Mouse (Mus musculus): Measurements from ENCODE around the gene Elk4. TPM values are rescaled to one million over a fixed set of nuclear protein-coding genes. Genes with fewer than 3 reads are reported as not detected.

Gene Elk4
- total RNA-seq (2021): 10 to 100 TPM; 70.3 to 82.8 TPM
- long read RNA-seq, experiment 1, full-length matches to known transcripts: 13 of 29 reads
- long read RNA-seq, experiment 1, partial matches to known transcripts: 1 of 29 reads
- long read RNA-seq, experiment 1, other reads (novel, unspliced or antisense): 15 of 29 reads
- long read RNA-seq, experiment 2, full-length matches to known transcripts: 7 of 19 reads
- long read RNA-seq, experiment 2, partial matches to known transcripts: 0 of 19 reads
- long read RNA-seq, experiment 2, other reads (novel, unspliced or antisense): 12 of 19 reads

DNA sequence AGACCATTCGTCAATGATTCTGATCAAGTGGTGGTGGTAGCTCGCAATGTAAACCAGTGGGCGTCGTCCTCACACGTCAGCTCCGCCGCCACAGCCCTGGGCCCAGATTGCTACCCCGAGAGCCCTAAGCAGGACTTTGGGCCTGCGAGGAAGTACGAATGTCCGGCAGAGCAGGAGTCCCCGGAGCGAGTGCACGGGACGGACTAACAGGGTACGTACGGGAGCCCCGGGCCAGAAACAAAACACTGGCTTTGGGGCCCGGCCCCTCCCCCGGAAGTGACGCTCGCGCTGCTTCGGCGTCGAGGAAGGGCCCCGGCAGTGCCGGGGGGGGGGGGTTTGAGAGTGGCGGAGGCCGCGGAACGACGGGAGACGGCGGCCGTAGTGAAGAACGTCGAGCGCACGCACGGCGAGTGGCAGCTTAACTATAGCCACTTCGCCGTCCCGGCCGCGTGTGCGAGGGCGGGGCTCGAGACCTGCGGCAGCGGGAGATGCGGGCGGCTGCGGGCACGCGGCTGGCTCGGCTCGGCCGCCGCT is at the start of gene Elk4:
Elk4 (plus strand) TSS at position 326 of the 534 bp plus-strand sequence.
- peak; percentile 93 for DNase-seq (ENCODE audit: low spot score)

DNA sequence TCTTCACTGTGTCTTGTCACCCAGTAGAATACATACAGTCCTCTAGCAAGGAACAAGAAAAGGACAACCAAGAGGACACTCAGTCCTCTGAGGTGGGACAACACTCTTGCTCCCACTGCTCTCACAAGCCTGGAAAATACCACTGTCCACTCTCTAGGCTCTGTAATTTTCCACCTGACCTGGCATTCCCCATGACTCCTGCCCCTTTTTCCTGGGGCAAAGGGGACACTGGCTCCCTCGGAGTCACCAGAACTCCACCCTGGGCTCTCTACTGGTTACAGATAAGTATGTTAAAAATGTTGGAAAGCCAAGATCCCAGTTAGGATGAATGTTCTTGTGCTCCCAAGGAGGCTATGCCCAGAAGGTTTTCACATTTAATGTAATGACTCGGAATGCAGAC is 46.4 kb upstream of the Elk4 start:
- no peak for DNase-seq (ENCODE audit: low spot score)

DNA sequence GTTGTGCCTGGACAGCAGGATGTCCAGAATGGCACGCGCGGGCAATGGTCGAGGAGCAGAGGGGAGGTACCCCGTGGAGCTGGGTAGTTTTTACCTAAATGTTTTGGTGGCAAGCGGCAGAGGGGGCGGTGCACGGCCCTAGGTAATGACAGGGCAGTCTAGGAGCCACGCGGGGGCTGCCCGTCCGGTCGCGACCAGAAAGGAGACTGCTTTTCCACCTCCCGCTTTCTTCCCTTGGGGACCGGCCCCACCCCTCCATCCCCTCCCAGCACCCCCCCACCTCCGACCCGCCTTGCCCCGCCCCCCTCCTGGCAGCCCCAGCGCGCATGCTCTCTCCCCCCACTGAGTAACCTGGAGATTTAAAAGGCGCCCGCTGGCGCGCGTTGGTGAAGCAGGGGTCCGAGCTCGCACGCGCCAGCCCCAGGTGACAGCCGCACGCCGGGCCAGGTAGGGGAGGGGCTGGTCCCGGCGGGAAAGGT is 44.8 kb upstream of the Elk4 start, which contains the start of gene Slc45a3:
Slc45a3 (plus strand) TSS at position 362 of the 479 bp plus-strand sequence.
- DNase-seq (ENCODE audit: low spot score): no peak

DNA sequence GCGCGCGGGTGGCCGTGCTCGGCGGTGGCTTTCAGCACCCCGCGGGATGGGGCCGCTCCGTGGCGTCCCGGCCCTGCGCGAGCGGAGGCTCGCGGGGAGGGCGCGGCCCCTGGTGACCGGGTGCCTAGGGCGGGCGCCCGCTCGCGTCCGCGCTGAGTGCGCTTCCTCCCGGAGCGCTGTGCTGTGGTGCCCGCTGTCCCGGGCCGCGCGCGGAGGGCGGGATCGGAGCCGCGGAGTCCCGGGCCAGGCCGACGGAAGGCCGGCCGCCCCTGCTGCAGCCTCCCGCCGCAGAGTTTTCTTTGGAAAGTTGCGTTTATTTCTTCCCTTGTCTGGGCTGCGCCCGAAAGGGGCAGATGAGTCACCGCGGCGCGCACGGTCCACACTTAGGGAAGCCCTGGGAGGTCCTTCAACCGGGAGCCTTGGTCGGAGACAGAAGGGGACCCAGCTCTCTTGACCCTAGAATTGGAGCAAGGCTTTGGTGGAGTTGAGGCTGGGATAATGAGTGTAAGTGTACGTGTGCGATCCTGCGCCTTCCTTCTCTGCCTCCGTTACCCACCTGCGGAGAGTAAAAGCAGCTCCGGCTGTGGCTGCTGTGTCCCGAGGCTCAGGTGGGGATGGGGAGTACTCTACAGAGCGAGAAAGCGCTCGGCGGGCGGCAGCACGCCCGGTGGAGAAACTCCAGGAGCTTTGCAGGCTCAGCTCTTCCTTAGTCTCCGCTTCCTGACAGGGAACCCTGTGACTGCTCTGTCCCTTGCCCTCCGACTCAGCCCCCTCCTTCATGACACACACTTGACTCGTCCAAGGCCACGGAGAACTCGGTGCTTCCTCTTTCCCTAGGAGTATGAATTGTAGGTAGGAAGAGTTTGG is 44.1 kb upstream of the Elk4 start:
- DNase-seq (ENCODE audit: low spot score): no peak

DNA sequence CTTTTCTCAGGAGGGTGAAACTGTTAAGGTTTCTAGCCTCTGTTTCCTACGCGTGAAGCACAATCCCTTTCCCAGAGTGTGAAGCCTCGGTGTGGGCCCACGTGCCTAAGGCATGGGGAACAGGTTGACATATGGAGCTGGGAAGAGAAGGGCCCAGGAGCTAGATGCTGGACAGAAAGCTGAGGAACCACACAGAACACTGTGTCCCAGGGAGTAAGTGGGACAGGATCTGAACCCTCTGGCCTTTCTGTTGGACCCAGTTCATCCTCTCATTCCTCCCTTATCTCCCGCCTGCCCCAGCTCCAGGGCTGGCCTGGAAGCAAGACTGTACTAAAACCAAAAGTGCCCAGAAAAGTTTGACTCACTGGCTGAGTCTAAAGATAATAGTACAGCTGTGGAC is 43.3 kb upstream of the Elk4 start:
- DNase-seq (ENCODE audit: low spot score): no peak

DNA sequence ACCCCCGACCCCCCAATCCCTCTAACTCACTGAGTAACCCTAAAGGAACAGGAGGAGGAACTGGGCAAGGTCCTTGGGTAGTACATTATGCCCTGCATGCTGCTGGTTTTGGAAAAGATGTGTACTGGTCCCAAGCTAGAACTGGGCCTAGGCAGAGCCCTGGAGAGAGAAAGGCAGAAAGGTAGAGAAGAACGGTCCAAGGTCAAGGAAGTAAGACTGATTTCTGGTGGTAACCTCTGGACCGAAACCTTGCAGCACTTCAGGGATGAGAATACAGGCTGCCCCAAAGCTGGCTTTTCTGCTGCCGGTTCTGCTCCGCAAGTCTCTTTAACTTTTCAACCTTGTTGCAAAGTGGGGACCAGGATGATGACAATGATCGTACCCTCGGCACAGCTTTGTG is 42.8 kb upstream of the Elk4 start:
- no peak for DNase-seq (ENCODE audit: low spot score)

DNA sequence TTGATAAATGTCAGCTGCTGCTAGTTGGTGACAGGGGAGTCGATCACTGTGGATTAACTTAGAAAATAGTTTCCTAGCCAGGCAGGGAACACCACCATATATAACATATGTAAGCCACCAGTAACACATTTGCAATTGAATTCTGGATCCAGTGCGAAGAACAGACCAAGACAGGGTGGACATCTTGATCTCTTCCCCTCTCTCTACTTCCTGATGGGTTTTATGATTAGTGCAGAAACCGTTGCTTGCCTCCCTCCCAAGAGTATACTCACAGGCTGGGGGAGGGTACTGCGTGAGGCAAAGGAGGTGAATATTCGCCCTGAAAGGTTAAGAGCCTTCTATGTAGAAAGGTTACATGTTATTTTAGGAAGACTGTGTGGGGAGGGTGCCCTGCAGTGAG is 41.6 kb upstream of the Elk4 start:
- DNase-seq (ENCODE audit: low spot score): no peak

DNA sequence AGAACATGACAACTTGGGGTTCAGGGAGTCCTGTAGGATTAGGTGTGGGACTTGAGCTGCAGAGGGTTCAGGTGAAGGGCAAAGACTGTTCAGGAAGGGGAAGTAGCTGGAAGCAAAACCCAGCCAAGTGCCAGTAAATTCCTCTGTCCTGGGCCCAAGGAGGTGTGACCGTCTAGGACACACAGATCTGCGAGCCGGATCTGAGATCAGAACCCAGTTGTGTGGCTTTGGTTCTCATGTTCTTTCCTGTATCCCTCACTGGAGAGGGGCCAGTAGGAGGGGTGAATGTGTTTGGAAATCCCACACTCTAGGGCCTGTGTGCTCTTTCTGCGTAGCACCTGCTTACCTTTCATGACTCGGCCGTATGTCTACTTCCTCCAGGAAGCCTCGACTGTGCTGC is 40.1 kb upstream of the Elk4 start:
- no peak for DNase-seq (ENCODE audit: low spot score)

DNA sequence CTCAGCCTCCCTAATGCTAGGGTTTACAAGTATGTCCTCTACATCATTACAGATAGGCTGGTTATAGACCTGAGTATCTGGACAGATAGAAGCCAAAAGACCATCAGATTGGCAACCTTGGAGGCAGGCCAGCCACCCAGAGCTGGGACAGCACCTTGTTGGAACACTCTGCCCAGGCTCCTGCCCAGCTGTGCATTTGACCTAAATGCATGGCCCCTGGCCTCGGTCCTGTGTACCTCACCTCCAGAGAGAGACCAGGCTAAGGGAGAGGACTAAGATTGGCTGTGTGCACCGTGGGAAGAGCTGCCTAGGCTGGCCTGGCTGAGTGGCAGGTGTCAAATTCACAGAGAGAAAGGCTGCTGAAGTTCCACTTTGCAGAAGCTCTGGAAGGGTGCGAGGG is 38.9 kb upstream of the Elk4 start:
- no peak for DNase-seq (ENCODE audit: low spot score)

DNA sequence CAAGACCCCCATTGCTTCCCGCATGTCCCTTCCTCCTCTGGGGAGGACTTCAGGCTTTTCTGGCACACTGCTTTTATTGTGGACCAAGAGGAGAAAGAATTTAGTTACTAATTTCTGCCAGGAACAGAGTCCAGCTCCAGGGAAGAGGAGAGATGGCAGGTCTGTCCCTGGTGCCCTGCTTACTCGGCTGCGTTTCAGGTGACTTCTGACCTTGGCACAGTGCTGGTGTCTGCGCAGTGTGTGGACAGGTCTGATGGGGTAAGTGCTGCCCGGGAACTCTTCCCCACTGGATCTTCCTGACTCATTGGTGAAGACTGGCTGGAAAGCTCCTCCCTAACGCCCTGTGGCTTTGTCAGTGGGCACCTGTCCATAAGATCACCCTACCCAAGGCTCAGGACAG is 38.4 kb upstream of the Elk4 start:
- DNase-seq (ENCODE audit: low spot score): no peak

DNA sequence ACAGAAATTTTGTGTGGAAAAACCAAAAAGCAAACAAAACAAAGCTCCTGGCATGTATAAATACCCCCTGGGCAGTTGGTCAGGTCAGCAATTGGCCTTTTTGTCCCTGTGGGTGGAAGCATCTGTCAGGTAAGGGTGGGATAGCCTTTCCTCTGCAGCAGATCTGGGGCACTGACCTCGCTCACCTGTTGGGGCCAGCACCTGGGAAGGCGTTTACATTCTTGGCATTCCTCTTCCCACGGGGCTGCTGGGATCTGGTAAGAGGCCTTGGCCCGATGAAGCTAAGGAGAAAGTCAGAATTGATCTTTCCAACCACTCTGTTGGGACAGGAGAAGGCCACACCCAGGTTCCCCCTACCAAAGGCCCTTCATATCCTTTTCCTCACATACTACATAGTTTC is 37.6 kb upstream of the Elk4 start:
- DNase-seq (ENCODE audit: low spot score): no peak

DNA sequence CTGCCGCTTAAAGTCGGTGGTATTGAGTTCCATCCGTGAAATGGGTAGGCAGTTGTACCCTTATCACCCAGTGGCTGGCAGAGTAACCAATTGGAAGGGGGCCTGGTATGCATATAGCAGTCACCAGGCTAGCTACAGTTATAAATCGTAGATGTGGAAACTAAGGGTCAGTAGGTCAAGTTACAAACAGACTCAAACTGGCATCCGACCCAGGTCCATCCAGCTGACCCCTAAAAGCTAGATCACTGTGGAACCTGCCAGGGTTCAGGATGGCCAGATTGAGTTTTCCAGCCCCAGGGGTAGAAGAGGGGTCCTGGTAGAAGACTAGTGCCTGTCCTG is 37.1 kb upstream of the Elk4 start:
- no peak for DNase-seq (ENCODE audit: low spot score)

DNA sequence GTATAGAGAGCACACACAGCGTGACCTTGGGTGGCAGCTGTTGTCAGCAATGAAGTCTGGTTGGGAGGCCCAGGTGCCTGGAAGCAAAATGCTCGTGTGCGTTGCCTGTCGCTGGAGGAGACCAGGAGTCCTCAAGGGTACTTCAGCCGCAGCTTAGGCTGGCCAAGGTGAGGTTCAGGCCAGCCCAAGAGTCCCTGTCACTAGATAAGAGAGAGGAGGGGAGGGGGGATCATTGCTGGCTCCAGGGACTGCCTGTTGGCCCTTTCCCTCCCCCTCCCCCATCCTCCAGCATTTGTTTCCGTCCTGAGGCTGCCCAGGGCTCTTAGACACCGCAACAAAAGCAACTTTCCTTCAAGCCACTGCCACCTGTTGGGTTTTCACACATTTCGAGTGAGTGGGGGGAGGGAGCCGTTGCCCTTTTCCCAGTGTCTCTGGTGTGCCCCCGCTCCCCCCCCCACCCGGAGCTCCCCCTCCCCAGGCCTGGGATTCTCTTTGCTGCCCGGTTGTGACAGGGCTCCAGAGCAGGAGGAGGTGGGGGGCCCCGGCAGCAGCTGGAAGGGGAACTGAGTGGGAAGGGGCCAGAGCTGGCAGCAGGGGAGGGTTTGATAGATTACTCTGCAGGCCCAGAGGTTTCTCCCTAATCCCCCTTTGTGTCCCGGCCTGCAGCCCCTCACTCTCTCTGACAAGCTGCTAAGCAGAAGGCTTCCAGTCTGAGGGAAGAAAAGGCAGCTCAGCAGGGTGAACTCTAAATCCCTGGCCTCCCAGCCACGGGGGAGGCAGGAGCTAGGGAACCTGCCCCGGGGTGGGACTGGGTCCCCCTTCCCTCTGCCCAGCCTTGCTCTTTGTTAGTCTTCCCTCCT is 36.5 kb upstream of the Elk4 start:
- no peak for DNase-seq (ENCODE audit: low spot score)

DNA sequence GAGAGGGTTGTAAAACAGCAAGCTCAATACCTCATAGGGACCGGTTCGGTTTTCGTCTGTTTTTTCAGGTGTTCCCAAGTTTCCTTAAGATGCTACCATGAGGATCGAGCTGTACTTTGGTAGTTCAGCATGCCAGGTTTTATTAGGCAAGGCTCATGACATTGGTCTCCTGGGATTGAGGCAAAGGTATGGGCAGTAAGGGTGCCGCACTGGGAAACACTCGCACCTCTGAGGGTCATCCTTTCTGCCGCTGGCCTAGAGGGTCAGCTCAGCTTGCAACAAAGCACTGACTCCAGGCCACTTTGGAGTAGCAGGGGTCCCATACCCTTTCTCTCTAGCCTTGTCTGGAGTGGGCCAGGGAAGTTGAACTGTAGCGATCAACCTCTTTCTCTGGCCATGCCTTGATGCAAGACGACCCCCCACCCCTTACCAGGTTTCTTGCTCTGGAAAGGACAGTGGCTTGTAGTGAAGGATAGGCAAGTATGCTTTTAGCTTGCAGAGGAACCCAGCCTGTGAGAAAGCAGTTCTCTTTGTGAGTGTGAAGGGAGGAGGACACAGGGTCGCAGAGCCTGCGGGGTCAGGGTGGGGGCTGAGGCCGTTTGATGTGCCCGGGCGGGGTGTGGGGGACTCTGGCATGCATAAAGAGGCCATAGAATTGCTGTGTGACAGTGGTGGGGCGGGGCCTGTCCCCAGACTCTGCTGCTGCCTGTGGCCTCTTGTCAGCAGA is 35.5 kb upstream of the Elk4 start:
- no peak for DNase-seq (ENCODE audit: low spot score)

DNA sequence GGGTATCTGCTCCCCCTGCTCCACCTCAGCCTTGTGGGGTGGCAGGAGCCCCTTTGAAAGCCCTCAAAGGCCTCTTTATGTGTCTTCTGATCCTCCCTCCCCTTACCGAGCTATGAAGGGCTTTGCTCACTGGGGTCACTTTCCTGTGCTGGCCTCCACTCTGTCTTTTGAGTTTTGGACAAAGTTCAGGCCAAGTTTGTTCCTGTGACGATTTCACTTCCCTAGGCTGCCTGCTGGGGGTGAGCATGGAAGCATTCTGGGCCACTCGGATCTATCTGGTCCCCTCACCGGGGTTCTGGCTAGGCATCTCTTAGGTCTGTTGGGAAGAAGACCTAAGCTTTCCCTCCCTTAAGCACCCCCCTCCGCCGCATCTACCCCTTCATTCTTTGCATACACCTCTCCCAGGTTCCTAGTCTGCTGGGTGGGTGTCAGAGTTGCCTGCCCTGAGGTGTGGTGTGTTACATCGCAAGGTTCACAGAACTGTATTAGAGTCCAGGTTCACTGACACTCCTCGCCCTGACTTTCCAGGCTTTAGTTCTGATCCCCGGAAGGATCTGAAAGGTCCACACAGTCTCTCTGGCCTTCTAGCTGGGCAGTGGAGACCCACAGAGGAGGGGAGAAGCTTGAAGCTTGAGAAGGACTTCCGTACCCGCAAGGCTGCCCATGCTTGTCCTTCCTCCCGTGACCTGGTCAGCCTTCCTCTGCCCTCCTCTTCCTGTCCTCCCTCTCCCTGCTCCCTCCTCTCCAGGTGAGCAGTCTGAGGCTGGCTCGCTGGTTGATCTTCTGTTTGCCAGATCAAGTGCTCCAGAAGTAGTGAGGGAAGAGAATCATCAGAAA is 34.7 kb upstream of the Elk4 start:
- no peak for DNase-seq (ENCODE audit: low spot score)

DNA sequence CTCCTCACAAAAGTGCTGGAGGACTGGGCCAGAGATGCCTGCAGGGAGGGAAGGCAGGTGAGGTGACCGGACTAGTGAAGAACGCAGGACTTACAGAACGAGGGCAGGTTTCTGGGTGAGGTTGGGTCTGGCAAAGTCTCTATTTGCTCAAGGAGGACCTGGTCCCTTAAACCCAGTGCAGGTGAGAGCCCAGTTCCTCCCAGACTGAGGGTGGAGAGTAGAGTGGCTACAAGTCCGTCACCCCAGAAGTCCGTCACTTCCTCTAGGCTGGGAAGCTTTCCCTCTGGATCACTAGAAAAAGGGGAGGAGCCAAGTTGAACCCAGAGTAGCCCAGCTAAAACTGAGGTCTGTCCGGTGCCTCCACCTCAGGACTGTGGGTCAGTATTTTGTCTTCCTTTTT is 33.4 kb upstream of the Elk4 start:
- no peak for DNase-seq (ENCODE audit: low spot score)

DNA sequence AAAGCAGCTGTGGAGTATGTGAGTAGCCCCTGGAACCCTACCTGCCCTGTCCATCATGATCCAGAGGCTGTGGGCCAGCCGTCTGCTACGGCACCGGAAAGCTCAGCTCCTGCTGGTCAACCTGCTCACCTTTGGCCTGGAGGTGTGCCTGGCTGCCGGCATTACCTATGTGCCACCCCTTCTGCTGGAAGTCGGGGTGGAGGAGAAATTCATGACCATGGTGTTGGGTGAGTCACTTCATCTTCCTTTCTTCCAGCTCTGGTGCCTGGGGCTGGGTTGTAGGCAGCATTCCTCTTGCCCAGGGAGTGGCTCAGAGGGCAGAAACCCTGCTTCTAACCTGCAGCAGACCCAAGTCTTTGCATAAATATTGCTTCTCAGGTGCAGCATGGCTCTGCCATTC is 30.5 kb upstream of the Elk4 start:
- DNase-seq (ENCODE audit: low spot score): no peak

DNA sequence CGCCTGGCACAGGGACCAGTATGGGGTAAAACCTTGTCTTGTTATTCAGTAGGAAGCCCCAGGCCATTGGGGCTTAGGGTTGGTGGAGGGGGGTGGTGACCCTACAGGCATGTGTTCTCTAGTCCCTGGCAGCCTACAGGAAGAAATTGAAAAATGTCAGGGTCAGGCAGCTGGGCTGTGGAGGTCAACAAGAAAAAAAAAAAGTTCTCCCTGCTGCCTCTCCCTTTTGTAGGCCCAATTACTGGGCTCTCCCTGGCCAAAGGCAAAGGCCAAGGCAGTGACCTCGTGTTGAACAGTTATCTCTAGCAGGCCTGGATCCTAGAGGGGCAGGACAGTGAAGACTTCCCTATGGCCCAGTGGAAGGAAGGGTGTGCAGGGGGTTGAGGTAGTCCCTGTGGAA is 26.9 kb upstream of the Elk4 start:
- no peak for DNase-seq (ENCODE audit: low spot score)

DNA sequence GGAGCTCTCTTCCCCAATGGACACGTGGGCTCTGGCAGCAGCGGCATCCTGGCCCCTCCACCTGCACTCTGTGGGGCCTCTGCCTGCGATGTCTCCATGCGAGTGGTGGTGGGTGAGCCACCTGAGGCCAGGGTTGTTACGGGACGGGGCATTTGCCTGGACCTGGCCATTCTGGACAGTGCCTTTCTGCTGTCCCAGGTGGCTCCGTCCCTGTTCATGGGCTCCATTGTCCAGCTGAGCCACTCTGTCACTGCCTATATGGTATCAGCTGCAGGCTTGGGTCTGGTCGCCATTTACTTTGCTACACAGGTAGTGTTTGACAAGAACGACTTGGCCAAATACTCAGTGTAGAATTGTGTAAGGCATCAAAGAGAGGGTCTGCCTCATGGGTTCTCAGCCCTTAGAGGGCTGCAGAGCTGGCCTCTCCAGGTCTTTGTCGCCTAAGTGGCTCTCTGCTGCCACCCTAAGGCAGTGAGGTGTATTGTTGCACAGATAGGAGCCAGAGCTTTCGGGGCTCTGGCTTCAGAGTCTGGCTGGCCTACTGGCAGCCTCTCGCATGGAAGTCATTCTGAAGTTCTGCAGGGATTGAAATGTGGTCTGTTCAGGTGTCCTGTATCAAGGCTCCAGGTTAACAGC is 25.9 kb upstream of the Elk4 start:
- peak; percentile 79 for DNase-seq (ENCODE audit: low spot score)

DNA sequence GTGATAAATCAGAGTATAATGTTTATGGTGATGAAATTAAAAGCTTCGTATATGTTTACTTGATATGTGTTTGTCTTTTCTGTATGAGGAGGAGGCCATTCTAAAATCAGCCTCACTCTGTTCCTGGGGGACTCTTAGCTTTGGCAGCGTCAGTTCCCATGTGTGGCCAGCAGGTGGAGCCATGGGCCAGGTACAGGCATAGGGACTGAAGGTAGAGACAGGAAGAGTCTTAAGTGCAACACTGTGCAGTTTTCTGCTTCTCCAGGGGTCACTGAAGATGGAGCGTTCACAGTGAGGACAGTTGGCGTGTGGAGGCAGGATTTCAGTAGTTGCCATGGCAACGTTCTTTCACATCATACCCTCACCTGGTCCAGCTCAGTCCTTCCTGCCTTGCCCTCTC is 24.5 kb upstream of the Elk4 start:
- peak; percentile 76 for DNase-seq (ENCODE audit: low spot score)

Data from gastrocnemius, adult 18-20 months (tissue).